Mouse (Mus musculus) myocyte (in vitro differentiated cells): ENCODE results near the gene Scgb2b11.
"Not testable (repeated sequence)": the region's sequence is repeated elsewhere in the genome, so short reads cannot be mapped to it uniquely, and the experiment has no call there.

Experiments used
- E2F4 ChIP-seq: IDR thresholded peaks from one replicate; pipeline ENCODE4 v1.6.1; 2011; ENCODE audit warnings: mild to moderate bottlenecking, control low read depth, moderate library complexity; ENCODE audit not compliant: insufficient read depth
- MYOG ChIP-seq, 3 experiments: IDR thresholded peaks; one replicate each; pipeline ENCODE4 v1.6.1; 2011; ENCODE audit warnings: control low read depth in 2 of 3, low read depth in 2 of 3, mild to moderate bottlenecking in 2 of 3; ENCODE audit not compliant: insufficient read length in 2 of 3, control insufficient read depth in 1 of 3, insufficient read depth in 1 of 3
- POLR2A ChIP-seq: IDR thresholded peaks from one replicate; pipeline ENCODE4 v1.6.1; 2011; ENCODE audit warnings: low read depth, mild to moderate bottlenecking, control low read depth, moderate library complexity; ENCODE audit not compliant: insufficient read length
- POLR2AphosphoS2 ChIP-seq: IDR thresholded peaks from one replicate; pipeline ENCODE4 v1.6.1; 2011; ENCODE audit warnings: low read depth, control low read depth; ENCODE audit not compliant: insufficient read length
- REST ChIP-seq: IDR thresholded peaks from one replicate; pipeline ENCODE4 v1.6.1; 2011; ENCODE audit warnings: mild to moderate bottlenecking, control low read depth, moderate library complexity; ENCODE audit not compliant: insufficient read depth, insufficient read length
- SRF ChIP-seq: IDR thresholded peaks from one replicate; pipeline ENCODE4 v1.6.1; 2011; ENCODE audit warnings: low read depth; ENCODE audit not compliant: control insufficient read depth, insufficient read length

- TF ChIP-seq SRF; POLR2A; POLR2AphosphoS2; MYOG (IDR thresholded peaks at IDR 0.05; ENCODE audit: control insufficient read depth in 1 of 3, insufficient read depth in 1 of 3, insufficient read length in 2 of 3, low read depth in 2 of 3); REST; E2F4: not testable (repeated sequence)
Measured at GRCm38 (mm10) chr7:32222540-32222939, 11.6 kb upstream of the Scgb2b11 start, which contains the start of gene Scgb1b11.
